Mouse (Mus musculus) bone marrow macrophage, adult 2 months (primary cell): ENCODE results near the gene Gm20425.

Experiments
- CTCF ChIP-seq: IDR thresholded peaks from 2 replicates; pipeline ENCODE4 v1.5.1; 2012; ENCODE audit warnings: low read depth, mild to moderate bottlenecking, low read length, moderate library complexity
- POLR2A ChIP-seq: IDR thresholded peaks from 2 replicates; pipeline ENCODE4 v1.6.1; 2012; ENCODE audit warnings: mild to moderate bottlenecking, low read depth, low read length, borderline replicate concordance

DNA sequence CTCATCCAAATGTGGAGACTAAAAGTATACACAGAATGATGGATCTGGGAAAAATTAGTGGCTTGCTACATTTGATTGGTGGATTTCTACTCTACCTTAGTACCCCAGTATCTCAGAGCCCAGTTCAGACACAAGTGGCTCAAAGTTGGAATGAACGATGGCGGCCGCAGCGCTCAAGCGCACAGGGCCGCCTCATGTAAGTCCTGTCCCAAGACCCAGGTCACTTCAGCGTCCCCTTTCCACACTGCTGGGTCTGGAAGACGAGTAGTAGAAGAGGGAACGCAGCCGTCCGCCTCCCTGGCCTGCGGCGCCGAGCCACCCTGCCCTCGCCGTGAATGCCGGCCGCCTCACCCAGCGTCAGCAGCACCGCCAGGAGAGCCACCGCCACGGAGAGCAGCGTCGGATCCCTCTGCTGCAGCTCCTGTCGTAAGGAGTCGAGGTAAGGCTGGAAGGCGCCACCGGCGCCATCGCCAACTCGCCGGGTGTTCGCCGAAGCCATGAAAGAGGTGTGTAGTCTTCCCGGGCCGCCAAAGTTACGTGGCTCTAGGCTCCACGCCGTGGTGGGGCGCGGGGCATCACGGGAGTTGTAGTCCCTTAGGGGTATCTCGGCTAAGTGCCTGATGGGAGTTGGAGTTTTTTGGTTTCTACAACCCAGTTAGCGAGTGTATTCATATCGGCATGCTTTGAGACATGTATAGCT lies 28.4 kb downstream of the Gm20425 start, which contains the start of gene Srprb:
- TF ChIP-seq POLR2A, result no peak
- TF ChIP-seq CTCF, result no peak
